Mouse (Mus musculus) olfactory bulb, adult 2 months (tissue): ENCODE data around the gene Sp6.

Experiments used
- CTCF ChIP-seq: fragments of 200-500 bp; IDR thresholded peaks from 2 replicates; pipeline ENCODE4 v1.5.1; 2012; ENCODE audit warnings: low read depth, mild to moderate bottlenecking, low read length, moderate library complexity; ENCODE audit not compliant: insufficient read depth
- POLR2A ChIP-seq: fragments of 200-500 bp; IDR thresholded peaks from 2 replicates; pipeline ENCODE4 v1.6.1; 2012; ENCODE audit warnings: mild to moderate bottlenecking, low read depth, low read length, moderate library complexity; ENCODE audit not compliant: insufficient read depth

DNA sequence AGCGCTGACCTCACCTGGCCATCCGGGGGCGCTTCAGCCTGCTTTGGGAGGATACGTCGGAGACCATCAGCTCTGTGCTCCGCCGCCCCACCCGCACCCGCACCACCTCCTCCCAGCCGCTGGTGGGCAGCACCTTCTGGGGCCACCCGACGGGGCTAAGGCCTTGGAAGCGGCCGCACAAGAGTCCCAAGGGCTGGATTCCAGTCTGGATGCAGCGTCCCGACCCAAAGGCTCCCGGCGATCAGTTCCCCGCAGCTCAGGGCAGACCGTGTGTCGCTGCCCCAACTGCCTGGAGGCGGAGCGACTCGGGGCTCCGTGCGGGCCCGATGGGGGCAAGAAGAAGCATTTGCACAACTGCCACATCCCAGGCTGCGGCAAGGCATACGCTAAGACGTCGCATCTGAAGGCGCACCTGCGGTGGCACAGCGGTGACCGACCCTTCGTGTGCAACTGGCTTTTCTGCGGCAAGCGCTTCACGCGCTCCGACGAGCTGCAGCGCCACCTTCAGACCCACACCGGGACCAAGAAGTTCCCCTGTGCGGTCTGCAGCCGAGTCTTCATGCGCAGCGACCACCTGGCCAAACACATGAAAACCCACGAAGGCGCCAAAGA lies 8.8 kb downstream of the Sp6 start:
- no peak for TF ChIP-seq POLR2A
- TF ChIP-seq CTCF, result peak; percentile 38
